Mouse (Mus musculus) large intestine, adult 2 months (tissue): Measurements from ENCODE around the gene Stard7. TPM values are rescaled to one million over a fixed set of nuclear protein-coding genes. Genes with fewer than 3 reads are reported as not detected.

ENCODE experiments used
- DNase-seq: peaks from one replicate; pipeline ENCODE4 v3.0.0-alpha.2; 2012; ENCODE audit warnings: low read depth, low spot score
- WGBS: fragments of 180-500 bp; shearing (Covaris S2); methylation state at CpG from one replicate; pipeline ENCODE4 v1.1.7; 2018; 5-methylcytosine and 5-hydroxymethylcytosine counted together
- polyA plus RNA-seq: library from polyadenylated mRNA; depleted of rRNA; stranded (reverse); fragments of >200 nt; gene quantifications from 2 replicates; pipeline ENCODE4 v1.2.3, GENCODE M21; 2012

The Stard7 gene
- polyA plus RNA-seq, 1 experiment, result 35.8 TPM

GRCm38 (mm10) chr2:127314467-127315154 lies 44.6 kb downstream of the Stard7 start:
- WGBS, result 69% methylated on average over 6 of the region's 6 CpGs

GRCm38 (mm10) chr2:127315155-127315470 lies 45.1 kb downstream of the Stard7 start:
- WGBS, result 86% methylated on average over 1 of the region's 1 CpGs
- DNase-seq, result no peak

More at GRCm38 (mm10) chr2:127314467-127315154, 44.6 kb downstream of the Stard7 start:
- DNase-seq, result no peak

GRCm38 (mm10) chr2:127316431-127316830 lies 46.4 kb downstream of the Stard7 start:
- 72% methylated on average over 5 of the region's 5 CpGs for WGBS
- no peak for DNase-seq

GRCm38 (mm10) chr2:127318136-127318535 lies 48.1 kb downstream of the Stard7 start:
- WGBS, result 78% methylated on average over 4 of the region's 4 CpGs
- DNase-seq, result no peak

- WGBS, result 55% methylated on average over 4 of the region's 4 CpGs
- DNase-seq, result no peak
These were observed 49.1 kb downstream of the Stard7 start for GRCm38 (mm10) chr2:127319071-127319470.

- DNase-seq, result no peak
- 68% methylated on average over 6 of the region's 6 CpGs for WGBS
These were observed 52.8 kb downstream of the Stard7 start for GRCm38 (mm10) chr2:127322671-127323285.

GRCm38 (mm10) chr2:127323667-127324066 lies 53.6 kb downstream of the Stard7 start:
- no peak for DNase-seq
- WGBS, result 83% methylated on average over 1 of the region's 1 CpGs

GRCm38 (mm10) chr2:127324456-127324855 lies 54.4 kb downstream of the Stard7 start:
- WGBS, result 57% methylated on average over 7 of the region's 7 CpGs
- DNase-seq, result no peak

GRCm38 (mm10) chr2:127328090-127328851 lies 58.3 kb downstream of the Stard7 start:
- DNase-seq, result no peak
- WGBS, result 60% methylated on average over 12 of the region's 12 CpGs

- no peak for DNase-seq
- WGBS, result 77% methylated on average over 14 of the region's 14 CpGs
These were observed 63.0 kb downstream of the Stard7 start for GRCm38 (mm10) chr2:127332807-127333570.

GRCm38 (mm10) chr2:127333945-127334603 lies 64.1 kb downstream of the Stard7 start:
- no peak for DNase-seq
- WGBS, result 41% methylated on average over 5 of the region's 5 CpGs

- no peak for DNase-seq
- WGBS, result 48% methylated on average over 11 of the region's 11 CpGs
These were observed 65.1 kb downstream of the Stard7 start for GRCm38 (mm10) chr2:127335078-127335541.

- WGBS, result under 1% methylated on average over 76 of the region's 76 CpGs
- no peak for DNase-seq
These were observed 65.9 kb downstream of the Stard7 start, which contains the start of gene Dusp2 for GRCm38 (mm10) chr2:127335767-127336496. Gene Dusp2, plus strand, starts transcription at chr2:127336159.

- 6% methylated on average over 27 of the region's 33 CpGs for WGBS
- DNase-seq, result no peak
These were observed 66.4 kb downstream of the Stard7 start for GRCm38 (mm10) chr2:127336497-127336832.

GRCm38 (mm10) chr2:127336885-127337284 lies 66.9 kb downstream of the Stard7 start:
- 46% methylated on average over 5 of the region's 5 CpGs for WGBS
- no peak for DNase-seq

- no peak for DNase-seq
These were observed 67.5 kb downstream of the Stard7 start for GRCm38 (mm10) chr2:127337531-127337930.

GRCm38 (mm10) chr2:127338012-127338411 lies 68.0 kb downstream of the Stard7 start:
- no peak for DNase-seq
- 56% methylated on average over 7 of the region's 7 CpGs for WGBS

More at GRCm38 (mm10) chr2:127337531-127337930, 67.5 kb downstream of the Stard7 start:
- 80% methylated on average over 11 of the region's 11 CpGs for WGBS

- no peak for DNase-seq
- 76% methylated on average over 4 of the region's 4 CpGs for WGBS
These were observed 68.4 kb downstream of the Stard7 start, which contains the start of gene Astl for GRCm38 (mm10) chr2:127338416-127338815. Gene Astl, plus strand, starts transcription at chr2:127338639.

GRCm38 (mm10) chr2:127338833-127339232 lies 68.8 kb downstream of the Stard7 start:
- no peak for DNase-seq
- 64% methylated on average over 4 of the region's 4 CpGs for WGBS
